Mouse (Mus musculus): ENCODE data around the gene Ckap4.
"Not testable (repeated sequence)": the region's sequence is repeated elsewhere in the genome, so short reads cannot be mapped to it uniquely, and the experiment has no call there.

Gene Ckap4

GRCm38 (mm10) chr10:84549146-84549919, 15.5 kb upstream of the Ckap4 start:
- no peak for DNase-seq

GRCm38 (mm10) chr10:84544841-84545610, 11.2 kb upstream of the Ckap4 start:
- peak; percentile 35 to 39 for DNase-seq

- no peak for DNase-seq
Measured at GRCm38 (mm10) chr10:84542802-84543658, 9.2 kb upstream of the Ckap4 start.

- no peak for DNase-seq
Measured at GRCm38 (mm10) chr10:84539651-84540050, 5.8 kb upstream of the Ckap4 start.

- peak in 1 of 2 experiments; percentile 47 for DNase-seq
Measured at GRCm38 (mm10) chr10:84535859-84536258, 2.0 kb upstream of the Ckap4 start.

GRCm38 (mm10) chr10:84535458-84535857, 1.6 kb upstream of the Ckap4 start:
- DNase-seq: no peak

GRCm38 (mm10) chr10:84532911-84533882, 665 bp downstream of the Ckap4 start:
- DNase-seq: peak in 1 of 2 experiments; percentile 42

- DNase-seq: peak in 1 of 2 experiments; percentile 24
Measured at GRCm38 (mm10) chr10:84532191-84532889, 1.5 kb downstream of the Ckap4 start.

- DNase-seq: no peak
Measured at GRCm38 (mm10) chr10:84531576-84531975, 2.3 kb downstream of the Ckap4 start.

GRCm38 (mm10) chr10:84530388-84530787, 3.5 kb downstream of the Ckap4 start:
- DNase-seq: no peak

GRCm38 (mm10) chr10:84527631-84528030, 6.2 kb downstream of the Ckap4 start:
- no peak for DNase-seq

- DNase-seq: no peak
Measured at GRCm38 (mm10) chr10:84527070-84527469, 6.8 kb downstream of the Ckap4 start.

- no peak for DNase-seq
Measured at GRCm38 (mm10) chr10:84526488-84526887, 7.4 kb downstream of the Ckap4 start.

GRCm38 (mm10) chr10:84523682-84524081, 10.2 kb downstream of the Ckap4 start:
- DNase-seq: no peak

GRCm38 (mm10) chr10:84516414-84516927, 17.4 kb downstream of the Ckap4 start:
- DNase-seq: peak in 1 of 2 experiments; percentile 13

- DNase-seq: not testable (repeated sequence)
Measured at GRCm38 (mm10) chr10:84515980-84516379, 17.9 kb downstream of the Ckap4 start.

GRCm38 (mm10) chr10:84515512-84515950, 18.3 kb downstream of the Ckap4 start:
- DNase-seq: peak; percentile 62 to 81

GRCm38 (mm10) chr10:84514038-84514578, 19.8 kb downstream of the Ckap4 start:
- DNase-seq: peak; percentile 42 to 73

- DNase-seq: no peak
Measured at GRCm38 (mm10) chr10:84512766-84513165, 21.1 kb downstream of the Ckap4 start.

GRCm38 (mm10) chr10:84508603-84509002, 25.3 kb downstream of the Ckap4 start:
- DNase-seq: no peak

Measured in kidney, adult 8-10 months (tissue).